Mouse (Mus musculus): ENCODE results near the gene Syt9. TPM values are rescaled to one million over a fixed set of nuclear protein-coding genes. Genes with fewer than 3 reads are reported as not detected.
"Not testable (repeated sequence)": the region's sequence is repeated elsewhere in the genome, so short reads cannot be mapped to it uniquely, and the experiment has no call there.

The Syt9 gene
- polyA plus RNA-seq, 1 experiment from 2014 or later, result 2.0 TPM

DNA sequence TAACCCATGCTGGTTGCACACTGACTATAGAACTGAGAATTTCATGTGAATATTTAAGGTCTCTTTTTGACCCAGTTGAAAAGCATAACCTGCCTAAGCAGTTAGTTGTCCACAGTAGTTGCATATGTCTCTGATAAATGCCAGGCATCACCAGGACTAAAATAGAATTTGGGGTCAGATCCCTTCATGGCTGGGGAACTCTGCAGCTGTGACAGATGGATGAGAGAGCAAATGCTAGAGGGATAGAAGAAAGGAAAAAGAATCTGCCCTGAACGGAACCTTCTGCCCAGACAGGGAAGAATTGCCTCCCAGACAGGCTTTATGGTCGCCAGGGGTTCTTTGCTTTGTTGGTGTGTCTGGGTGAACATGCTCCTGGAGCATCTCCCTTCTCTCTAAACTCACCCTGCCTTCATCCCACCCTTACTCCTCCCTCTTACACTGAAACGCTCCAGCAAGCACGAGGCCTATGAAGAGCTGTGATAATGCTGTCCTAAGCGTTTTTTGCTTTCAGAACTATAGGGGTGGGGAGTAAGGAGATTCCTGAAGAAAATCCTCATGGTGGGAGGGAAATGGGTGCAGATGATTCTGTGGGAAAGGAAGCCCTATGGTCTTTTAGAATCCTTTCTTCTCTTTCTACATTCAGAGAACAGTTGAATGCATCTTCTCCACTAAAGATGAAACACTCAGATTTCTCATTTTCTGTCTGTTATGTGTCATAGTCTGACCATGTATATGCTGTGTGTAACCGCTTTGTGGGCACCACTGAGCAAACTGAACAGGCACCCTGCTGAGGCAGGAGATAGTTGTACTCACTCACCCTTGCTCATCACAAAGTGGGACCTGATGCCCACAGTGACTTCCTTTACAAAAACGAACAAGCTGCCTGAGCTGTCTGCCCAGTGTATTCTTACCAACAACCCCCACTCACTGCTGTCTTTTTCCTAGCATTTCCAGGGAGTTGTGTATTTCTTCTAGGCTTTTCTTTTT lies 108.7 kb downstream of the Syt9 start:
- 73% methylated on average over 7 of the region's 7 CpGs for WGBS
- no peak for DNase-seq (ENCODE audit: low spot score)
- Histone ChIP-seq H3K4me1 (no peaks in the 10 kb centered on the region), H3K27me3 (ENCODE audit: low read depth, poor library complexity, severe bottlenecking) (no peaks in the 10 kb centered on the region), H3K9me3 (replicated peaks) (no peaks in the 10 kb centered on the region), H3K36me3 (no peaks in the 10 kb centered on the region), H3K4me3 (no peak overlapping the region), H3K27ac (no peak overlapping the region)

- H3K27ac ChIP-seq; H3K4me3 ChIP-seq; H3K27me3 ChIP-seq (ENCODE audit: low read depth, poor library complexity, severe bottlenecking); H3K36me3 ChIP-seq; H3K9me3 ChIP-seq (replicated peaks); DNase-seq (ENCODE audit: low spot score); H3K4me1 ChIP-seq: not testable (repeated sequence)
- WGBS, result 88% methylated on average over 2 of the region's 2 CpGs
These were observed 115.2 kb downstream of the Syt9 start for GRCm38 (mm10) chr7:107485709-107486108.

DNA sequence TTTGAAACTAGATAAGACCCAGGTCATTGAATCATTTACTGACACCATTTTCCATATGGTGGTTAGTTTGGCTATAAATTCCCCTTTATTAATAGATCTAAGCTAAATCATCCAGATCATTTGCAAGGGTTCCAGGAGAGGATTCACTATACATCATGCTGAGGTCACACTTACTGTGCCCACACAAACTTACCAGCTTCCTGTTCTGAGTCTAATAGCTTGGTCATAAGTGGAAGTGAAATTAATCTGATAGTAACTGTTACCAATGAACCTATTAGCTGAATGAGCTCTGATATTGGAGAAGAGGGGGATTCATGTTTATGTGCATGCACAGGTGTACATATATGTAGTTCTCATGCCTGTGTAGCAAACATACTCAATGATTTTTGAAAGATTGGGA lies 124.9 kb downstream of the Syt9 start:
- H3K9me3 ChIP-seq (replicated peaks), result no peaks in the 10 kb centered on the region
- H3K27me3 ChIP-seq (ENCODE audit: low read depth, poor library complexity, severe bottlenecking), result no peaks in the 10 kb centered on the region
- DNase-seq (ENCODE audit: low spot score), result no peak
- H3K36me3 ChIP-seq, result no peaks in the 10 kb centered on the region
- no peaks in the 10 kb centered on the region for H3K4me1 ChIP-seq
- H3K27ac ChIP-seq, result no peak overlapping the region
- no peak overlapping the region for H3K4me3 ChIP-seq

GRCm38 (mm10) chr7:107496923-107497322 lies 126.4 kb downstream of the Syt9 start:
- Histone ChIP-seq H3K4me1 (no peaks in the 10 kb centered on the region), H3K27me3 (ENCODE audit: low read depth, poor library complexity, severe bottlenecking) (no peaks in the 10 kb centered on the region), H3K4me3 (no peak overlapping the region), H3K36me3 (no peaks in the 10 kb centered on the region), H3K27ac (no peak overlapping the region), H3K9me3 (replicated peaks) (no peaks in the 10 kb centered on the region)
- 83% methylated on average over 7 of the region's 7 CpGs for WGBS
- DNase-seq (ENCODE audit: low spot score), result no peak

- 73% methylated on average over 7 of the region's 7 CpGs for WGBS
These were observed 130.1 kb downstream of the Syt9 start for GRCm38 (mm10) chr7:107500641-107501040.

GRCm38 (mm10) chr7:107504761-107505712 lies 134.5 kb downstream of the Syt9 start:
- Histone ChIP-seq H3K9me3 (replicated peaks) (no peaks in the 10 kb centered on the region), H3K36me3 (no peaks in the 10 kb centered on the region), H3K4me3 (no peak overlapping the region), H3K27ac (no peak overlapping the region), H3K27me3 (ENCODE audit: low read depth, poor library complexity, severe bottlenecking) (no peaks in the 10 kb centered on the region), H3K4me1 (no peaks in the 10 kb centered on the region)
- no peak for DNase-seq (ENCODE audit: low spot score)
- WGBS, result 76% methylated on average over 5 of the region's 5 CpGs

More at GRCm38 (mm10) chr7:107500641-107501040, 130.1 kb downstream of the Syt9 start:
- Histone ChIP-seq H3K36me3 (no peaks in the 10 kb centered on the region), H3K27ac (no peak overlapping the region), H3K9me3 (replicated peaks) (no peaks in the 10 kb centered on the region), H3K27me3 (ENCODE audit: low read depth, poor library complexity, severe bottlenecking) (no peaks in the 10 kb centered on the region), H3K4me3 (no peak overlapping the region), H3K4me1 (no peaks in the 10 kb centered on the region)
- no peak for DNase-seq (ENCODE audit: low spot score)

- no peak for DNase-seq (ENCODE audit: low spot score)
- Histone ChIP-seq H3K27me3 (ENCODE audit: low read depth, poor library complexity, severe bottlenecking) (no peaks in the 10 kb centered on the region), H3K9me3 (replicated peaks) (no peaks in the 10 kb centered on the region), H3K27ac (no peak overlapping the region), H3K4me3 (no peak overlapping the region), H3K36me3 (no peaks in the 10 kb centered on the region), H3K4me1 (no peaks in the 10 kb centered on the region)
- 86% methylated on average over 3 of the region's 3 CpGs for WGBS
These were observed 137.4 kb downstream of the Syt9 start for GRCm38 (mm10) chr7:107507920-107508319.

- H3K27me3 ChIP-seq (ENCODE audit: low read depth, poor library complexity, severe bottlenecking), result no peaks in the 10 kb centered on the region
- H3K36me3 ChIP-seq, result no peaks in the 10 kb centered on the region
- no peak for DNase-seq (ENCODE audit: low spot score)
- no peak overlapping the region for H3K4me3 ChIP-seq
- no peaks in the 10 kb centered on the region for H3K9me3 ChIP-seq (replicated peaks)
- H3K4me1 ChIP-seq, result no peaks in the 10 kb centered on the region
- H3K27ac ChIP-seq, result no peak overlapping the region
- WGBS, result 76% methylated on average over 3 of the region's 3 CpGs
These were observed 139.2 kb downstream of the Syt9 start for GRCm38 (mm10) chr7:107509740-107510139.

- DNase-seq (ENCODE audit: low spot score), result no peak
- 71% methylated on average over 8 of the region's 8 CpGs for WGBS
- Histone ChIP-seq H3K36me3 (no peaks in the 10 kb centered on the region), H3K4me1 (peaks cover 5% of the 10 kb centered on the region; the same call in 1 of the 2 replicates), H3K27ac (no peak overlapping the region), H3K4me3 (no peak overlapping the region), H3K9me3 (replicated peaks) (no peaks in the 10 kb centered on the region), H3K27me3 (ENCODE audit: low read depth, poor library complexity, severe bottlenecking) (no peaks in the 10 kb centered on the region)
These were observed 146.3 kb downstream of the Syt9 start for GRCm38 (mm10) chr7:107516704-107517410.

DNA sequence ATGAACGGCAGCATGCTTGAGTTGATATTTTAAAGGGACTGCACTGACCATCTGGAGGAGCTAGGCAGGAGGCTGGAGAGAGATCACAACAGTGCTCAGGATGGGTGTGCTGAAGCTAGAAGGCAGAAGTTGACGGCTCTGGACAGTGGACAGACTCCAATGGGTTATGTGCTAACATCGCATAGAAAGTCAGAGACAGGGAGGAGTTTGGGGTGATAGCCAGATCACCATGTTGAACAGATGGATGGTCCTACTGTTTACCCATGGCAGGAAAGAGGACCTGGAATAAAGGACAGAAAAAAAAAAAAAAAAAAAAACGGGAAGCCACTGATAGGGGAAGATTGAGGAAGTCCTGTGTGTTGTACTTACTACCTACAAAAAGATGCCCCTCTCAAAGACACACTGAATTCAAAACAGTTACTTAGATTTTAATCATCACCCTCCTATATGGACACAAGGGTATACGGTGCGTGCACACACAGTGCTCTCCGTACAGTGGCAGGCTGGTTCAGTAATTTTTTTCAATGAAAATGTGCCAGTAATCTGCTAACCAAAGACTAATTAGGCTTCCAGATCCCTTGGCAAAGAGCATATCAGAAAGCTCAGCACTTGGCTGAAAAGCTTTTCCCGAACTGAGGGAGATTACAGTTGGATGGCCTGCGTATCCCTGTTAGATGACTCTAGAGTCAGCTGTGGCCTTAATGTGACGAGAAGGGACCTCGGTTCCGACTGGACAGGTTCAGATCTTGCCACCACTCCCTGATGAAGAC lies 148.9 kb downstream of the Syt9 start:
- no peaks in the 10 kb centered on the region for H3K27me3 ChIP-seq (ENCODE audit: low read depth, poor library complexity, severe bottlenecking)
- no peaks in the 10 kb centered on the region for H3K9me3 ChIP-seq (replicated peaks)
- no peaks in the 10 kb centered on the region for H3K36me3 ChIP-seq
- H3K4me1 ChIP-seq, result peaks cover 5% of the 10 kb centered on the region; the same call in 1 of the 2 replicates
- H3K4me3 ChIP-seq, result no peak overlapping the region
- DNase-seq (ENCODE audit: low spot score), result no peak
- H3K27ac ChIP-seq, result no peak overlapping the region
- 91% methylated on average over 12 of the region's 12 CpGs for WGBS

- Histone ChIP-seq H3K36me3 (no peaks in the 10 kb centered on the region), H3K9me3 (replicated peaks) (no peaks in the 10 kb centered on the region)
- 87% methylated on average over 6 of the region's 6 CpGs for WGBS
These were observed 150.9 kb downstream of the Syt9 start for GRCm38 (mm10) chr7:107521411-107521810.

DNA sequence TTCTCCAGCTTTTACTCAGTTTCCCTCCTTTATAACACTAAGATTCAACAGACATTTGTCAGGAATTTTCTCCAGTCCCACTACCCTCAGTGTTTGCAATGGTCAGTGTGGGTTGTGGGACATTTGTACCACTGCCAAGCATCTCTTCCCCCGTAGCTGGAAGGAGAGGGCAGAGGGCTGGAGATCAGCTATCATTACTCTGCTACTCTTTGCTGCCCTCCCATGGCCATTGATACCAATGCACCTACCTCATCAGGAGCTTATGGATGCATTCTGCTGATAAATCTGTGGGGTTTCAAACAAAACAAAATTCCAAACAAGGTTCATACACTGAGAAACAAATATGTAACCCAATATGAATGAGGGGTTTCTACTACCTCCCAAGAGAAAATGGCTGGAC lies 155.8 kb downstream of the Syt9 start:
- Histone ChIP-seq H3K4me3 (no peak overlapping the region), H3K27me3 (ENCODE audit: low read depth, poor library complexity, severe bottlenecking) (no peaks in the 10 kb centered on the region), H3K36me3 (no peaks in the 10 kb centered on the region), H3K4me1 (no peaks in the 10 kb centered on the region), H3K9me3 (replicated peaks) (no peaks in the 10 kb centered on the region), H3K27ac (no peak overlapping the region)
- 25% methylated on average over 1 of the region's 1 CpGs for WGBS
- DNase-seq (ENCODE audit: low spot score), result peak; percentile 41

More at GRCm38 (mm10) chr7:107521411-107521810, 150.9 kb downstream of the Syt9 start:
- peaks cover 5% of the 10 kb centered on the region; the same call in 1 of the 2 replicates for H3K4me1 ChIP-seq
- H3K27me3 ChIP-seq (ENCODE audit: low read depth, poor library complexity, severe bottlenecking), result no peaks in the 10 kb centered on the region
- no peak for DNase-seq (ENCODE audit: low spot score)
- no peak overlapping the region for H3K27ac ChIP-seq
- no peak overlapping the region for H3K4me3 ChIP-seq
